Mouse (Mus musculus) adrenal gland, postnatal 10 days (tissue): Measurements from ENCODE around the gene Klc1. TPM values are rescaled to one million over a fixed set of nuclear protein-coding genes. Genes with fewer than 3 reads are reported as not detected.

Experiments
- DNase-seq: peaks from one replicate; pipeline ENCODE4 v3.0.0; 2021; ENCODE audit warnings: mixed read lengths
- total RNA-seq, 2 experiments: library from RNA; stranded (reverse); gene quantifications; 2 replicates each; pipeline ENCODE4 v1.2.3; 2021

Klc1 gene
- total RNA-seq, 2 experiments from 2014 or later: 94.0 to 133 TPM

DNA sequence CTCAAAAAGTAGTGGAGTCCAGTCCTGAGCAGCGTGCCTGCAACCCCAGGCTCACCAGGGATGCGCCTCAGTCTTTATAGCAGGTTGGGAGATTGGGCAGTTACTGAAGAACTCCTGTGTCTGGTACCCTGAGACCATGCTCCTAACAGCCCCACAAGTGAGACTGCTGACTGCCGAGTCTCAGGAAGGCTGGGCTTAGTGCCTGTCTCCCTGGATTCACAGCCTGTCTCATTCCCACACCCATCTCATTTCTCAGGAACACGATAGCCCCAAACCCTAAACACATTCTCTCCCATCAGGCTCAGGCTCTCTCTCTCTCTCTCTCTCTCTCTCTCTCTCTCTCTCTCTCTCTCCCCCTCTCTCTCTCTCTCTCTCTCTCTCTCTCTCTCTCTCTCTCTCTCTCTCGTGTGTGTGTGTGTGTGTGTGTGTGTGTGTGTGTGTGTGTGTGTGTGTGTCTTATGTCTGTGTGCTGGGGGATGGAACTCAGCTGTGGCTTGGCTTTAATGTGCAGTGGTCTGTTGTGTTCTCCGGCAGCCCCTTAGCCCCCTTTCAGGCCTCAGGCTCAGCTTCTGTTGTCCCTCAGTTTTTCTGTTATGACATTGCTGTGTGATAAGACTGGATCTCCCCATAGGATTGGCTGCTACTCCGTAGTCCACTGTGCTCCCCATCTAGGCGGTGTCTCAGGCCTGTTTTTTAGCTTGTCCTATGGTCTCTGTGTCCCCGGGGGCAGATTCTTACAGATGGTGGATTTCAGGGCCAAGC, 11.3 kb downstream of the Klc1 start:
- DNase-seq: no peak

DNA sequence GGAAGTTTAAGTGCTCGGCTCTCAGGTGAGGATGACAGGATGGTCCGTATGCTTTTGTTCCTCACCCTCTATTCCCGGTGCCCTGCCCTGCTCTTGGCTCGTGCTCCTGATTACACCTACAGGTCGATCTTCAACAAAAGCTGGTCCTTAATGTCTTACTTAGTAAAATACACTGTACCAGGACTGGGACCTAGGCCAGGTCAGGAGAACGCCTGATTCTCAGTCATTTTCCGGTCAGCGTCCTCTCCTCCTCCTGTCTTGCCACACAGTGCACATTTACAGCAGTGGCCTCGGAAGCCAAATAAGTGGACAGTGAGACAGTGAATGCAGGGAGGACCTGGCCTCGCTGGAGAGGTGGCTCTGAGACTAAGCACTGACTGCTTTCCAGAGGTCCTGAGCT, 12.0 kb downstream of the Klc1 start:
- DNase-seq: no peak

DNA sequence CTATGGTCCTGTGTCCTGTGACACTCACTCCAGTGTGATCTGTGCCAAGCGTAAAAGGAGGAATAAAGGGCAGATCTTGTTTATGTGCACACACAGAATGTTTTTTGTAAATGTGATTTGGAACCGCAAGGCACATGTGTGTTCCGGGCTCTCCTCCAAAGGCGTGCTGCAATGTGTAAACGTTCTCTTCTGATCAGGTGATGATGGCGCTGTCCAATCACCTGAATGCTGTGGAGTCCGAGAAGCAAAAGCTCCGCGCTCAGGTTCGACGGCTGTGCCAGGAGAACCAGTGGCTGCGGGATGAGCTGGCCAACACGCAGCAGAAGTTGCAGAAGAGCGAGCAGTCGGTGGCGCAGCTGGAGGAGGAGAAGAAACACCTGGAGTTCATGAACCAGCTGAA, 15.5 kb downstream of the Klc1 start:
- DNase-seq: no peak

DNA sequence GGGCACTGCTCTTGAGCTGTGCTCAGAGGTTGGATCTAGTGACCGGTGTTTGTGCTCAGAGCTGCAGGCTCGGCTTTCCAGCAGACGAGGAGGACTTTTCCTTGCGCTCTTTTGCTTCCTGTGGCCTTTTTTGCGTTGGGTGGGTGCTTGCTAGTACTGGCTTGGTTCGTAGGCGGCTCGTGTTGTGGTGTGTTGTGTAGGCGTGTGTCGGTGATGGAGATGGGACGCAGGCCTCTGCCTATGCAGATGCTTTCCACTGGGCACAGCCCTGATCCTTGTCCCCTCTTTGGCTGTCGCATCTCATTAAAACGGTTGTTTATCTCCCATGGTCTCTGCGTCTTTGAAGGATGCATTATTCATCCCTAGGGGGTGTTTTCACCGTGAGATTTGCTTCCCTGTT, 16.2 kb downstream of the Klc1 start:
- DNase-seq: no peak

DNA sequence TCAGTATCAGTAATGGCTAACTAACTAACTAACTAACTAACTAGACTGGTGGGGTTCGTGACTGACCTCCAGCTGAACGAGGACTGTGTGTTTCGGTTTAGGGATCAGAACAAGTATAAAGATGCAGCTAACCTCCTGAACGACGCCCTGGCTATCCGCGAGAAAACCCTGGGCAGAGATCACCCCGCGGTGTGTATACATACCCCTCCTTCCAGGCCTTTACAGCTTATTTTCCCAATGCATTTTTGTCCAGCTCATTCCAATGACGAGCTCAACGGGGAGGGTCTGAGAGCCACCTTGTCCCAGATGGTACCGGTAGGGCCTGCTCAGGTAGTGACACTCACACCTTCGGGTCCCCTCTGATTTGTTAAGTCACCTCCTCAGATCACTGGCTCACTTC, 19.3 kb downstream of the Klc1 start:
- no peak for DNase-seq

DNA sequence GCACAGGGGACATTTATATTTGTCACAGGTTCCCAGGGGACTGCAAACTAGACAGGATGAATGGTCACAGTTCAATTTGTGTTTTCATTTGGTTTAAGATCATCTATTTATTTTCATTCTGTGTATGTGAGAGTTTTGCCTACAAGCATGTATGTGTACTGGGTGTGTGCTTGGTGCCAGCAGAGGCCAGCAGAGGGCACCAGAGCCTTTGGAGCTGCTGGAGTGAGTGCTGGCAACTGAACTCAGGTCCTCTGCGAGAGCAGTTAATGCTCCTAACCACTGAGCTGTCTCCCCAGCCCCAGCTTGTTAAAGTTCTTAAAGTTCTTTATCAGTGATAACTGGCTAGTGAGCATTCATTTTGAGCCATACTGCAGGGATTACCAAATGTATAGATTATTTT, 20.9 kb downstream of the Klc1 start:
- no peak for DNase-seq

DNA sequence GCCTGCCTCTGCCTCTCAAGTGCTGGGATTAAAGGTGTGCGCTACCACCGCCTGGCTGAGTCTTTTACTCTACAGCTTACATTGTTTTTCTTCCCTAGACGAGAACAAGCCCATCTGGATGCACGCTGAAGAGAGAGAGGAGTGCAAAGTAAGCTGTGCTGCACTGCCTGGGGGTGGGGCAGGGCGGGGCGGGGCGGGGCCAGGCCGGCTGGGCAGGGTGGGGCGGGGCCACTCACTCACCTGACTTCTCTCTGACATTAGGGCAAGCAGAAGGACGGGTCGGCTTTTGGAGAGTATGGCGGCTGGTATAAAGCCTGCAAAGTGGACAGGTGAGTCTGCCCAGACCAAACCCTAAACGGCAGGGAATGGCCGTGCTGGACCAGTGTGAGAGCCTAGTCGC, 26.5 kb downstream of the Klc1 start:
- no peak for DNase-seq

DNA sequence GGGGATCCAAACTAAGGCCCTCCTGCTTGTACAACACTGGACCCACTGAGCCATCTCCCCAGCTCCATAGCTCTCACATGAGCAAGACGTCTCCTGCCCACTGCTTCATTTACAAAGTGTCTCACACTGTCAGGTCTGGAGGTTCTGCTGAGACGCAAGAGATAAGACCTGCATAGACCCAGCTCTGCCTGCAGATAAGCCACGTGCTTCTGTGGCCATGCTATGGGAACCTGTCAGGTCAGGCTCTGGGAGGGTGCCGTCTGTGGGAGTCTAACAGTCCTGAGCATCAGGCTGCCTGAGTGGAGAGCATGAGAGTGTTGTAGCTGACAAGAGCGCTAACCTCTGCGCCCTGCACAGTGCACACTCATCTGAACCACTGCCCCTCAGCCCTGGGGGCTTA, 28.4 kb downstream of the Klc1 start:
- no peak for DNase-seq

DNA sequence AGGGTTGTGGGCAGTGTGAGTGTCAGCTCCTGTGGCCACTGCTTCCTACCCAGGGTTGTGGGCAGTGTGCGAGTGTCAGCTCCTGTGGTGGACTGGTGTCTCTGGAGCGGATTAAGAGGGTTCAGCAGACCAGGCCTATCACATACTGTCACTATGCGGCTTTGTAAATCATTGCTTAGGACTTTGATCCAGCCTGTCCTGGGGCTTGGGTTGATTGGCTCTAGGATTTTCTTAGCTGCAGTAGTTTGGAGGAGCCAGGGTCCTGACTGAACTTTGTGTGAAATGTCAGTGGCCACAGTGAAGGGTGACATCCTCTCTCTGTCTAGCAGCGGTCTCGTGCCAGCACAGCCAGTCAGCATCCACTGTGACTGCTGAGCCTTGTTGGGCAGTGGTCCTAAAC, 31.4 kb downstream of the Klc1 start:
- DNase-seq: no peak

DNA sequence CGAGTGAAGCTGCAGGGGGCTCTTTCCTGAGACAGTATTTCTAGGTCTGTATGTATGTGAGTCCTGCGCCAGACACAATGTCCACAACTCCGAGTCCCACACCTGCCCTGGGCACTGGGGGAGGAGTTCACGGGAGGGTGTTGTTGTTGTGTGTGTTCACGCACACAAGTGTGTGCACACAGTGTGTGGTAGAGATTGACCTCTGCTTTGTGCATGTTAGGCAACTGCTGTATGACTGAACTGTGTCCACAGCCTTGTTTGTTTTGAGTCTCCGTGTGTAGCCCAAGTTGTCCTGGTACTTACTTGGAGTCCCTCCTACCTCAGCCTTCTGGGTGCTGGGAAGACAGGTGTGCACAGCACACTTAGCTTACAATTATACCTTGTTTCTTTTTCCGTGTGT, 32.0 kb downstream of the Klc1 start:
- no peak for DNase-seq

DNA sequence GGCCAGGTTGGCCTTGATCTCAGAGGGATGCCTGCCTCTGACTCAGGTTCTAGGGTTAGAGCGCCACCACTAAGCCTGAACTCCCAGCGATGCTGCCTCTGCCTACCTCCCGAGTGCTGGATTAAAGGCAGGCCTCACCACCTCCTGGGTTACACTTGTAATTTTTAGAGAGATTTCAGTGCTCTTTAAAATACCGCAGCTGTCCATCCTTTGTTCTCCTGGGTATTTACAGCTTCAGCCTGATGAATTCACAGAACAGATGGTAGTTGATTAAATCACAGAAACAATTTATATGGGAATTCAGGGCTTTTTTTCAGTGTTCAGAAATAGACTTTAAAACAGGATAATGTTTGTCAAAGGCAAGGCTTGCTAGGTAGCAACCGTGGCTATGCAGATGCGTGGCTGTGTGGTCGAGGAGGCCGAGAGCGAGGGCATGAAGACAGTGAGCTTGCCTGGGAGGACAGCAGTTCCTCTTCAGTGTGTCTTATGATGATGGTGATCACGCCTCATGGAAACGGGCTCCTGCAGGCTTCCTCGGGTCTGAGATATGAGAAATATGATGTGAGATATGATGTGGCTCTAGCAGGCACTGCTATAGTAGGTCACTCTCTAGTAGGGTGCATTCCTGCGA, 32.9 kb downstream of the Klc1 start:
- no peak for DNase-seq

DNA sequence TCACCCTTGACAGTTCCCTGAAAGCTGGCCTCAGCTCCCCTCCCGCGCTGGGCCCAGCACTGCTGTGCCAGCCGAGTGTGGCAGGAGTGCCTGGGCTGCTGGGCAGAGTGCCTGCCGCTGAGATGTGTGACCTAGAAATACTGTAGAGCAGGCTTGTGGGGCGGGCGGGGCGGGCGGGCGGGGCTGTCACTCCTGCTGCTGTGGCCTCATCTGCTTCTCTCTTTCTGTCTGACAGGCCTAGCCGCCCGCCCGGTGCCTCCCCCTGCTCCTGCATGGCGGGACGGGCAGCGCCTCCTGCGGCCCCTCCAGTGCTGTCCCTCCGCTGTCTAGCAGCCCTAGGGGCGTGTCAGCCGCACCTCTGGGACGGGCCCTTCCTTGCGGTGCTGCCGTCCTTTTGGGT, 35.5 kb downstream of the Klc1 start:
- peak; percentile 79 for DNase-seq

DNA sequence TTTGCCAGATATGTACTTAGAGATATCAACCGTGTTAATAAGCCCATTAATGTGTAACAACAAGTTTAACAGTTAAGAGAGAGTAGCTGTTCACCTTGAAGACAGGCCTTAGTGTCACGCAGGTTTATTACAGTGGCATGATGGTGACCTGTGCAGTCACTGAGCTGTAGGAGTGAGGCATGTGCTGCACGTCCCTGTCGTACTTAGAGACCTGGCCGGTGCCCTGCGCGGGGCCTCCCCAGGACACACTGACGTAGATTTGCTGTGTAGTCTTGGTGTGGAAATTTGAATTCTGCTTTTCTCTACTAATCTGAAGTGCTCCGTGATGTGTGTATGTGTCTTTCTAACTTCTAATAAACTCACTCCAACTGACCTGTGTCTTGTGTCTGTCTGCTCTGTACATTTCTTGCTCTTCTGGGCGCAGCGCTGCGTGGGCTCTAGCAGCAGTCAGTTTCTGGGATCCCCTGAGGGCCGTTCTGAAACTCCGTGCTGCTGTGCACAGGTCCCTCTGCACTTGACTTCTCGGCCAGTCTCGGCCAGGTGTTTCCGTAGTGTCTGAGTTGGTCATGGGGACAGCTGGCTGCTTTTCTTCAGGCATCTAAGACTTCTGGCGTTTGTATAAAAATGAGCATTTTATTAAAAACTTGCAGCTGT, 36.0 kb downstream of the Klc1 start:
- DNase-seq: no peak

DNA sequence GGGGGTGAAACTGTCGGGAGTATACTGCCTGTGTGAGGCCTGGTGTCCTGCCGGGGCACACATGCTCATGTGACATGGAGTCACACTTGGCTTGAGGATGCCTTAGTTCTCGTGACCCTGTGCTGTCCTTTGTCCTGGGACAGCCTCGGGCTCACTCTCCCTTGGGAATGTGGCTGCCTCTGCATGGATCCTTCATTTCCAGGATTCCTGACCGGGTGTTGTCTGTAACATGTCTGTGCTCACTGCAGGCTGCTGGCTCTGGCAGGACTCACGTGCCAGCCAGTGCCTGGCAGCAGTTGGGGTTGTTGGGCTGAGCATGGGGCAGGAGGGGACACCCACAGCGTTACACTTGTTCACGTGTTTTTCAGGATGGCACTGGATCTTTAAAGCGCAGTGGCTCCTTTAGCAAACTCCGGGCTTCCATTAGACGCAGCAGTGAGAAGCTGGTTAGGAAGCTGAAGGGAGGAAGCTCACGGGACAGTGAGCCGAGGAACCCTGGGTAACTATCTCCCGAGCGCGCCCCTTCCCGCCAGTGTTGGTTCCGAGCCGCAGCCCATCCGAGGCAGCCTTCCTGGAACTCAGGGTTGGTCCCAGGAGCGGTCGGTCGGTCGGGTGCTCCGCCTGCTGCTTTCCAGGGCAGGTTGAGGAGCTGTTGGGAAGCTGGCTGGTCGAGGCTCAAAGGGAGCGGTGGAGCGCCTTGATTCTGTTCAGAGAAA, 36.7 kb downstream of the Klc1 start:
- DNase-seq: peak; percentile 54

DNA sequence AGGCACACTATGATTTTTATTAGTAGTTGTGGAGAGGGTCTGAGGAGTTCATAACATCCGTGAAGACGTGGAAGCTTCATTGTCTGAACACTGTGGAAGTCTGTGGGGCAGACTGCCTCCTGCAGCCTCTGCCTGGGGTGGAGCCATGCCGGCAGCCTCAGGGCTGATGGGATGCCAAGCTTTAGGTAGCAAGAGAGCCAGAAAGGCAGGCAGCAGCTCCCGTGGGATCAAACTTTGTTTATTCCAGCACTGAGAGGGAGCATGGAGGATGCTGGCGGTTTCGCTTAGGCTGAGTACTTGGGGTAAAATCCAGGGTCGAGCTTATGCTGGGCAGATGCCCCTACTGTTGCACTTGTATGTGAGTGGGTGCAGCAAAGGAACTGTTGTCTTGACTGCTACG, 38.6 kb downstream of the Klc1 start:
- DNase-seq: no peak

DNA sequence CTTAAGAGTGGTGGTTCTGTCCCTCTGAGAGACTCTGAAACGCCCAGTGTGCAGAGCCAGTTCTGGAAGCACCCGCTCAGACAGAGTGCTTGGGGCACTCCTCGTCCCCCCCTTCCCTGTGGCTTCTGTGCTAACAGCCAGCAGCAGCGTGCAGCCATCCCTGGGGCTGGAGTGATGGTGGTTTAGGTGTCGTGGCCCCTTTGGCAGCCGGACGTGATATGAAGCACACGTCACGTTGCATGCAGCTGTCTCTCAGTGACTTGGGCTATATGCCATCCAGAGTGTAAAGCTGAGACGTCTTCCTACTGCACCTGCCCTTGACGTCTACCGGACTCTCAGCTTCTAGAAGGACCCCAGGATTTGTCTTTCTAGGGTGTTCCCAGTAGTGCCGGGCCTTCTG, 39.8 kb downstream of the Klc1 start:
- DNase-seq: no peak

DNA sequence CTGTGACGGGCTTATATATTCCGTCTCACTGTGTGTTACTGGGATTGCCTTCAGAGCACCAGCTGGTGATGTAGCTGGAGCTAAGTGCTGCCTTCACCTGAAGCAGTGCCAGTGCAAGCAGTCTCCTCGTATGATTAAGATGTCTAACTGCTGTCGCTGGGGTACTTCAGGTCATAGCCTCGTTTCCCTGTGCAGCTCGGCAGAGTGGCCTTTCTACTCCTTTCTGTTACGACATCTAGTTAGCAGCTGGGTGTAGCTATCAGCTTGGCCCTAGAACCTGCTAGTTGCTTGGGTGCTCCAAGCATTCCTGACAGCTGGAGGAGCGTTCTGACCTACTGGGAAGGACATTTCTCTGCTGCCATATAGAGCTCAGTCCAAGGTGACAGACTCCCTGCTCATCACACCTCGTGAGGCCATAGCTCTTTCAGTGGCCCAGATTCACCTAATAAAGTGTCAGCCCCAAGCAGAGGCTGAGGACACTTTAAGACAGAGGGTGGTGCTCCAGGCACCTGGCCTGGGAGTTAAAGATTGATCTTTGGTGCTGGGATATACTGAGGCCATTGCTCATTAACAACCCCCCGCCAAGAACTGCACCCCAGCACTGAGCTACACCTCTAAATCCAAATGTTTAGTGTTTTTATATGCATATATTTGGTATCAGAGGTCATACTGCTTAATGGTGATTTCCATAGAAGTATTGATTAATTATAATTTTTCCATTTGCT, 42.0 kb downstream of the Klc1 start:
- no peak for DNase-seq

DNA sequence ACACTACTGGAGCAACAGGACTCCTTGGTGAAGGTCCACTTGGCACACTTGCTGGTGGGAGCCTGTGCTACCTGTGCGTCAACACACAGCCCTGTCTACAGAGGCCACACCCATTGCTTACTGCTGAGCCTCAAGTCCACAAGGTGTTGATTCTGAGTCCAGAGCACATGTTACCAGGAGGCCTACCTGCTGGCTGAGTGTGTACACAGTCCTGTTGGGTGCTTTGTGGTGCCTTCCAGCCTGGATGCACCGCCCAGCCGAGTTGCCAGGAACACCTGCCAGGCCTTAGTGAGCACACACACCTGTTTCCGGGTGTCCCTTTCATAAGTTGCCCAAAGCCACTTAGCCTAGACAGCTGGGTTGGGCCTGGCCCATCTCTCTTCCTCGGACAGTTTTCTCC, 44.9 kb downstream of the Klc1 start:
- DNase-seq: no peak

DNA sequence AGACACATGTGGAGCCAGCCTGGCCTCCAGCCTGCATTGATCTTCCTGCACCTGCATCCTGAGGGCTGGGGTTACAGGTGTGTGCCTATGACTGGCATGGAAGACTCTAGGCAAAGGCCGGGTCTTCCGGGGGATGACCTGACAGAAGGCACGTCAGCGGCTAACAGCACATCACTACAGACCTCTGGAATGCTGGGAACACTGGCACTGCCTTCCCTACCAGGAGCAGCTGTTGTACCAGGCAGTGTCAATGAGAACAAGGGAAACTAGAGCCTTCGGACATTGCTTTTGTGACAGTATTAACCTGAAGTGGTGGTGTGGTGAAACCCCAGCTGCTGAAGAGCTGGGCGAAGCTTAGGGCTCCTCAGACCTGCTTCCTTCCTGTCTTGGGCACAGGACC, 50.1 kb downstream of the Klc1 start:
- DNase-seq: no peak

DNA sequence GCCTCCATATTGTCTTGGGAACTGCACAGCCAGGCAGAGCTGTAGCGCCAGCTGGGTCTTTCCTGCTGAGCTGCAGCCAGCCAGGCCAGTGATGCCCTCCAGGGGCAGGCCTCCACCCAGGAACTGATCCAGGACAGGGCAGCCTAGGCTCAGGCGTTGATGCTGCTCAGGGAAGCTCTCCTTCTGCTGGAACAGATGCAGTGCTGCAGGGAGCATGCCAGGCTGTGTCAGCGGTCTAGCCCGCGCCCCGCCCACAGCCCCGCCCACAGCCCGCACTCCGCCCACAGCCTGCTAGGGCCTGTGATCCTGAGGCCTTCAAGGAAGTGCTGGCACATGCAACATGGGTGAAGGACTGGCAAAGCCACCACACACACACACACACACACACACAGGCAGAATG, 51.1 kb downstream of the Klc1 start:
- DNase-seq: peak; percentile 92

DNA sequence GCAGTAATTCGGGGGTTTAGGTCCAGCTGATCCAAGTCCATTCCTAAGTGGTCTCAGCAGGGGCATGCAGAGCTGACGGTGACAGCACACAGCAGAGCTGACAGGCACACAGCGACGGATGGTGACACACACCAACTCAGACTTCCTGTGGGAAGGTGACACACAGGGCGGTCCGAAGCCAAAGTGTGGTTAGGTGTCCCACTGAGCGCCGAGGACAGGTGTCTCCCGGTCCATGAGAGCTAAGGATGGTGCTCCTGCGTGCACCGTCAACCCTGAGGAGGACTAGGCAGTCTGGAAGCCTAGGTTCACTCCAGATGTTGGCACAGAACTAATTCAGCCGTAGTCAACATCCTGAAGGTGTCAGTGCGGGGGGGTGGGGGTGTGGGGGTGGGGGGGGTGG, 53.4 kb downstream of the Klc1 start:
- DNase-seq: no peak

DNA sequence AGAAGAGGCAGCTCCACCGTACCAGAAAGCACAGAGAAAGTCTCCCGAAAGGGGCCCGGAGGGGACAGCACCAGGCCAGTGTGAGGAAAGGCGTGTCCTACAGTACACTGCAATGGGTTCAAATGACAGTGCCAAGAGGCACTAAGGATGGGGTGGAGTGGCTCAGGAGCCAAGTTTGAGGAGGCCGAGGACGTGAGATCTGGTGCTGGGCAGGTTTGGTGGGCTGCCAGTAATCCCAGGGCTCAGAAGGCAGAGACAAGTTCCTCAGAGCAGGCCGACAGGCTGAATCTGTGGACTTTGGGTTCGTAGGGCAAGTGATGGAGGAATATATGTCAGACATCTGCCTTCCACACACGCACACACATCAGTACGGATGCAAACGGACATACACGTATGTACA, 54.0 kb downstream of the Klc1 start:
- peak; percentile 59 for DNase-seq
